Mouse (Mus musculus) heart, embryonic 10.5 days (tissue): Measurements from ENCODE around the gene Ssh2. TPM values are rescaled to one million over a fixed set of nuclear protein-coding genes. Genes with fewer than 3 reads are reported as not detected.

Source experiments
- DNase-seq: peaks from one replicate; pipeline ENCODE4 v3.0.0-alpha.2; 2017; ENCODE audit warnings: low spot score
- H3K27ac ChIP-seq: fragments of 300-500 bp; sonication (generic); 2 replicates; pipeline ENCODE4 v1.5.1; 2016; ENCODE audit warnings: mild to moderate bottlenecking
- H3K27me3 ChIP-seq: fragments of 300-500 bp; sonication (generic); 2 replicates; pipeline ENCODE4 v1.6.1; 2016; ENCODE audit warnings: mild to moderate bottlenecking; ENCODE audit not compliant: poor library complexity, insufficient read depth, severe bottlenecking
- H3K36me3 ChIP-seq: fragments of 300-500 bp; sonication (generic); 2 replicates; pipeline ENCODE4 v1.6.1; 2016; ENCODE audit warnings: mild to moderate bottlenecking, moderate library complexity
- H3K4me1 ChIP-seq: fragments of 300-500 bp; sonication (generic); 2 replicates; pipeline ENCODE4 v1.6.1; 2016; ENCODE audit warnings: mild to moderate bottlenecking
- H3K4me3 ChIP-seq: fragments of 300-500 bp; sonication (generic); 2 replicates; pipeline ENCODE4 v1.5.1; 2016; ENCODE audit warnings: mild to moderate bottlenecking, moderate library complexity
- H3K9me3 ChIP-seq: fragments of 300-500 bp; sonication (generic); 2 replicates; pipeline ENCODE4 v1.6.1; 2016; ENCODE audit warnings: mild to moderate bottlenecking, moderate library complexity
- WGBS: fragments of 180-500 bp; shearing (Covaris S2); methylation state at CpG from one replicate; pipeline ENCODE4 v1.1.7; 2016; 5-methylcytosine and 5-hydroxymethylcytosine counted together
- polyA plus RNA-seq: library from polyadenylated mRNA; unstranded; fragments of >200 nt; fragmentation: Nextera tagmentation; extraction: Ambion mirVana; gene quantifications from 2 replicates; pipeline ENCODE4 v1.2.1, GENCODE M21; 2016

The Ssh2 gene
- polyA plus RNA-seq, 1 experiment from 2014 or later = 15.0 TPM

- H3K9me3 ChIP-seq = no peaks in the 10 kb centered on the region
- peak overlapping the region; percentile 80 for H3K27ac ChIP-seq
- H3K27me3 ChIP-seq = no peaks in the 10 kb centered on the region
- H3K36me3 ChIP-seq = 0 out of 2 replicates have a peak, but pooled peaks cover 2% of the 10 kb centered on the region
- WGBS = 54% methylated on average over 6 of the region's 6 CpGs
- H3K4me1 ChIP-seq = peaks cover 46% of the 10 kb centered on the region
- H3K4me3 ChIP-seq = no peak overlapping the region
- no peak for DNase-seq
Observed at GRCm38 (mm10) chr11:77365706-77366386, 149.8 kb downstream of the Ssh2 start.

DNA sequence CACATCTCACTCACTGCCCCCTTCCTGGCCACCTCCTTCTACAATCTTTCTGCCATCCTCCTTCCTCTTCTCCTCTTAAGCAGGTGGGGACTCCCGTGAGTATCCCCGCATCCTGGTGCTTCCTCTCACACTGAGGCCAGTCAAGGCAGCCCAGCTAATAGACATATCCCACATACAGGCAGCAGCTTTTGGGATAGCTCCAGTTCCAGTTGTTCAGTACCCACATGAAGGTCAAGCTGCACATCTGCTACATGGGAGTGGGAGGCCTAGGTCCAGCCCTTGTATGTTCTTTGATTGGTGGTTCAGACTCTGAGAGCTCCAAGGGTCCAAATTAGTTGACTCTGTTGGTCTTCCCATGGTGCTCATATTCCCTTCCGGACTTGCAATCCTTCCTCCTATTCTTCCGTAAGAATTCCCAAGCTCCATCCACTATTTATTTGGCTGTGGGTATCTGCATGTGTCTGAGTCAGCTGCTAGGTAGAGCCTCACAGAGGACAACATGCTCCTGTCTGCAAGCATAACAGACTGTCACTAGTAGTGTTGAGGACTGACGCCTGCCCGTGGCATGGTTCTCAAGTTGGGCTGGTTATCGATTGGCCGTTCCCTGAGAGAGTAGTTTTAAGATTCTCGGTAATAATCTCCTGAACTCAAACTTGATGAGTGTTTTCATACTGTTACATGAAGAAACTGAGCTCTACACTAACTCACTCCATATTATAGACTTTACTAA lies 151.6 kb downstream of the Ssh2 start:
- H3K9me3 ChIP-seq = no peaks in the 10 kb centered on the region
- 86% methylated on average over 9 of the region's 9 CpGs for WGBS
- DNase-seq = no peak
- H3K4me1 ChIP-seq = peaks cover 56% of the 10 kb centered on the region
- H3K4me3 ChIP-seq = no peak overlapping the region
- H3K27me3 ChIP-seq = no peaks in the 10 kb centered on the region
- 0 out of 2 replicates have a peak, but pooled peaks cover under 1% of the 10 kb centered on the region for H3K36me3 ChIP-seq
- H3K27ac ChIP-seq = peak overlapping the region; percentile 47

DNA sequence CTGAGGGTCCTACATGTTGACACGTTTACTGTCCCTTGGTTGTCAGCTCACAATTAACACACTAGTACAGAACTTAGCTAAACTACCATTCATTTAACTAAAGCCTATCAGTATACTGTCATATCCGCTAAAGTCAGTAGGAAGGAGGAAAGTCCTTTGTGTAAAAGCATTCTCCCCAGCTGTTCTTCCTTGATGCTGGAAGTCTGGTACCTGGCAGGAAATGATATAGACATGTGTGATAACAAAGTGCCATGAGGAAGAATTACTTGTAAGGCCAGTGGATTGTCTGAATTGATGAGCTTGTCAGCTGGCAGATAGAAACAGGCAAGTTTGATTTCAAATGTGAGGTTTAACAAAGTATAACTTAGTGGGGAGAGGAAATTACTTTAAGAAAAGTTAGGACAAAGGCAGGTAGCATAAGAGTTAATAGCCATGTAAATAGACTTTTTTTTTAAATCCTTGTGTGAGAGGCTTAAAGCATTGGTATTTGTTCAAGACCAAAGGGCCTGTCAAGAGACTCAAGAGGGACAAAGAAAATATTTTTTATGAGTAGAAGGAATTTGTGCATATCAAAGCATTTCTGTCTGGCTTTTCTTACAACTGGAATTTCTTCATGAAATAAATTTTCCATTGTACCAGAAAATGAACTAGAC lies 153.2 kb downstream of the Ssh2 start:
- peak overlapping the region; percentile 49; the same call in 1 of the 2 replicates for H3K27ac ChIP-seq
- no peaks in the 10 kb centered on the region for H3K36me3 ChIP-seq
- H3K4me3 ChIP-seq = no peak overlapping the region
- peaks cover 49% of the 10 kb centered on the region for H3K4me1 ChIP-seq
- 56% methylated on average over 2 of the region's 2 CpGs for WGBS
- H3K27me3 ChIP-seq = no peaks in the 10 kb centered on the region
- H3K9me3 ChIP-seq = no peaks in the 10 kb centered on the region
- DNase-seq = no peak

DNA sequence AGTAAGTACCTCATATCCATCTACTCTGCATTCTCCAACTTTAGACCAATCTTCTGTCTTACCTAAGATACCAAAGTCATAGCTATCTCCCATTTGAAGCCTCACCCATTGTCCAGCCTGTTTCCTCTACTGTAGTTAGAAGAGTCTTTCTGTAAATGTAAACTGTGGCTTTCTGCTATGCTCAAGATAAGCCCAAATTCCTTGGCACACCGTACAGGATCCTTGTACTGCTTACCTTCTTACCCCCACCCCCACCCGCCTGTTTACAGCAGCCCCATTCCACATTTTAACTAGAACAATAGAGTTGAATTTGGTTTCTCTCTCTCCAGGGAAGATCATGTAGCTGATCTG lies 153.7 kb downstream of the Ssh2 start:
- Histone ChIP-seq H3K36me3 (no peaks in the 10 kb centered on the region), H3K4me3 (no peak overlapping the region), H3K9me3 (no peaks in the 10 kb centered on the region), H3K4me1 (peaks cover 48% of the 10 kb centered on the region), H3K27me3 (no peaks in the 10 kb centered on the region), H3K27ac (0 out of 2 replicates have a peak overlapping the region, but pooled peaks have one; percentile 42)
- DNase-seq = no peak
- WGBS = 28% methylated on average over 2 of the region's 2 CpGs

DNA sequence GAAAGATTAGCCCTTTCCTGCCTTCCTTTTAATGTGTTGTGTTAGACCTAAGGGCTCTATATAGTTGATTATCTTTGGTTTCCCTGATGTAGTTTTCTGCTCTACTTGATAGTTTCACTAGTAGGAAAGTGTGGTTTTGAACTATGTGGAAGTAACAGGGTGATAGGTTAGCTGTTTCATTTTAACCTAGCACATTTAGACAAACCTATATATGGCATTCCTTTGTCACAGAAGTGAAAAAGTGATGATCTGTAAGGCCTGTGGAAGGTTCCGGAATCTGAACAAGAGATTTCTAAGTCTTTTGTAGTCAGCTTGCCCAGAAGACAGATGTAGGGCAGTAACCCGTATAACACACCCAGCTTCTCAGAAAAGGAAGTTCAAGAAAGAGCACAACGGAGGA lies 155.0 kb downstream of the Ssh2 start:
- Histone ChIP-seq H3K9me3 (no peaks in the 10 kb centered on the region), H3K36me3 (no peaks in the 10 kb centered on the region), H3K27me3 (no peaks in the 10 kb centered on the region), H3K27ac (no peak overlapping the region; the same call in 1 of the 2 replicates), H3K4me1 (peaks cover 46% of the 10 kb centered on the region), H3K4me3 (no peak overlapping the region)
- 75% methylated on average over 3 of the region's 3 CpGs for WGBS
- no peak for DNase-seq

- Histone ChIP-seq H3K4me3 (no peak overlapping the region), H3K36me3 (no peaks in the 10 kb centered on the region), H3K27me3 (no peaks in the 10 kb centered on the region), H3K9me3 (no peaks in the 10 kb centered on the region), H3K27ac (peak overlapping the region; percentile 63; the same call in 1 of the 2 replicates), H3K4me1 (peaks cover 52% of the 10 kb centered on the region)
- no peak for DNase-seq
Observed at GRCm38 (mm10) chr11:77371696-77372095, 155.6 kb downstream of the Ssh2 start.

DNA sequence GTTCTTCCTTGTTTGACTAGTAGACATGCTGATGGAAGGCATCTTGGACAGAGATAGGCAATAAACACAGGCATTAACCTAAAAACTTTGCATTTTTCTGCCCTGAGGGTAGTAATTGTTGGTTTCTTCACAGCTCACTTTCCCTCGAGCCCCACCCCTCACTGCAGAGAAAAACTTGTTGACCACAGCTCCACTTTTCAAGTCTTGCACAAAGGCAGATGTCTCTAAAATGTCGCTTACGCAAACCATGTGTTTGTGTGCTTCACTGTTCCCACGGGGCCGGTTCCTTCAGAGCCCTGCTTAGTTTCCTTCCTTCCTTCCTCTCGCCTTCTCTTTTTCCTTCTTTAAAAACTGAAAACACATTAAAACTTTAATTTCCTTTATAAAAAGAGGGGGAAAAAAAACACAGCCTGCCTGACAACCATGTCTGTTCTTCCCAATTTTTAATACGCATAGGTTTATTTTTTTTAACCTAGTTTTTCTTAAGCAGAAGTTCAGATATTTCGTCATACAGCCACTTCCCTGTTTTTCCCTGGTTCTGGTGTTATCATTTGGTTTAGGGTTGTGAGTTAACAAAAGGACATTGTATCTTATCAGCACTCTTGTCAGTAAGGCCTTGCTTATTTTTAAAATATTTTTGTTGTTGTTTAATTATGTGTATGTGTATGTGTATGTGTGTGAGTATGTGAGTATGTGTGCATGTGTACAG lies 156.3 kb downstream of the Ssh2 start:
- H3K9me3 ChIP-seq = no peaks in the 10 kb centered on the region
- peaks cover 59% of the 10 kb centered on the region for H3K4me1 ChIP-seq
- DNase-seq = no peak
- 51% methylated on average over 8 of the region's 8 CpGs for WGBS
- H3K27me3 ChIP-seq = no peaks in the 10 kb centered on the region
- peak overlapping the region; percentile 63 for H3K27ac ChIP-seq
- H3K4me3 ChIP-seq = no peak overlapping the region
- no peaks in the 10 kb centered on the region for H3K36me3 ChIP-seq

GRCm38 (mm10) chr11:77378622-77379021 lies 162.5 kb downstream of the Ssh2 start:
- Histone ChIP-seq H3K36me3 (peaks cover 3% of the 10 kb centered on the region; the same call in 1 of the 2 replicates), H3K4me3 (no peak overlapping the region), H3K9me3 (no peaks in the 10 kb centered on the region), H3K27ac (no peak overlapping the region), H3K4me1 (peaks cover 35% of the 10 kb centered on the region), H3K27me3 (no peaks in the 10 kb centered on the region)
- DNase-seq = no peak
- 84% methylated on average over 2 of the region's 2 CpGs for WGBS

- H3K4me3 ChIP-seq = no peak overlapping the region
- H3K27ac ChIP-seq = no peak overlapping the region; the same call in 1 of the 2 replicates
- no peaks in the 10 kb centered on the region for H3K9me3 ChIP-seq
- peaks cover 50% of the 10 kb centered on the region for H3K4me1 ChIP-seq
- no peak for DNase-seq
- H3K27me3 ChIP-seq = no peaks in the 10 kb centered on the region
- WGBS = 77% methylated on average over 3 of the region's 3 CpGs
- H3K36me3 ChIP-seq = peaks cover 3% of the 10 kb centered on the region; the same call in 1 of the 2 replicates
Observed at GRCm38 (mm10) chr11:77381174-77381573, 165.1 kb downstream of the Ssh2 start.

GRCm38 (mm10) chr11:77384151-77384550 lies 168.1 kb downstream of the Ssh2 start:
- peaks cover 12% of the 10 kb centered on the region; the same call in 1 of the 2 replicates for H3K36me3 ChIP-seq
- H3K4me3 ChIP-seq = no peak overlapping the region
- H3K4me1 ChIP-seq = peaks cover 34% of the 10 kb centered on the region
- 61% methylated on average over 3 of the region's 3 CpGs for WGBS
- H3K27me3 ChIP-seq = no peaks in the 10 kb centered on the region
- no peak for DNase-seq
- 0 out of 2 replicates have a peak, but pooled peaks cover 2% of the 10 kb centered on the region for H3K9me3 ChIP-seq
- peak overlapping the region; percentile 36; the same call in 1 of the 2 replicates for H3K27ac ChIP-seq

- Histone ChIP-seq H3K27ac (no peak overlapping the region), H3K27me3 (no peaks in the 10 kb centered on the region)
- 40% methylated on average over 3 of the region's 3 CpGs for WGBS
Observed at GRCm38 (mm10) chr11:77385706-77386690, 169.9 kb downstream of the Ssh2 start.

More at GRCm38 (mm10) chr11:77385706-77386690, 169.9 kb downstream of the Ssh2 start:
- H3K36me3 ChIP-seq = peaks cover 10% of the 10 kb centered on the region; the same call in 1 of the 2 replicates
- H3K4me3 ChIP-seq = no peak overlapping the region
- DNase-seq = no peak
- 0 out of 2 replicates have a peak, but pooled peaks cover 2% of the 10 kb centered on the region for H3K9me3 ChIP-seq
- H3K4me1 ChIP-seq = peaks cover 27% of the 10 kb centered on the region
